Mouse (Mus musculus) layer of hippocampus, postnatal 14 days (tissue): Measurements from ENCODE around the gene Dnajc10. TPM values are rescaled to one million over a fixed set of nuclear protein-coding genes. Genes with fewer than 3 reads are reported as not detected.

ENCODE experiments used
- DNase-seq, 2 experiments: peaks; one replicate each; pipeline ENCODE4 v3.0.0; 2021 to 2022; ENCODE audit warnings: low spot score in 2 of 2, mixed read lengths in 1 of 2
- total RNA-seq, 2 experiments: library from RNA; stranded (reverse); gene quantifications; 2 replicates each; pipeline ENCODE4 v1.2.3; 2021

The Dnajc10 gene
- total RNA-seq, 2 experiments from 2014 or later, result 55.0 to 61.2 TPM

- no peak for DNase-seq
These were observed 13.8 kb downstream of the Dnajc10 start for GRCm38 (mm10) chr2:80328961-80329653.

- DNase-seq, result no peak
These were observed 25.3 kb downstream of the Dnajc10 start for GRCm38 (mm10) chr2:80340537-80340936.

GRCm38 (mm10) chr2:80354531-80354930 lies 39.3 kb downstream of the Dnajc10 start:
- no peak for DNase-seq

GRCm38 (mm10) chr2:80356656-80357231 lies 41.5 kb downstream of the Dnajc10 start:
- peak in 1 of 2 experiments; percentile 17 for DNase-seq

GRCm38 (mm10) chr2:80371458-80371857 lies 56.2 kb downstream of the Dnajc10 start:
- DNase-seq, result no peak

GRCm38 (mm10) chr2:80374892-80375291 lies 59.6 kb downstream of the Dnajc10 start:
- no peak for DNase-seq

- DNase-seq, result no peak
These were observed 64.6 kb downstream of the Dnajc10 start for GRCm38 (mm10) chr2:80379848-80380247.

GRCm38 (mm10) chr2:80384447-80384846 lies 69.2 kb downstream of the Dnajc10 start:
- no peak for DNase-seq

GRCm38 (mm10) chr2:80386255-80386654 lies 71.0 kb downstream of the Dnajc10 start:
- no peak for DNase-seq

- DNase-seq, result no peak
These were observed 72.4 kb downstream of the Dnajc10 start for GRCm38 (mm10) chr2:80387668-80388067.

- DNase-seq, result peak; percentile 30 to 77
These were observed 73.1 kb downstream of the Dnajc10 start for GRCm38 (mm10) chr2:80388341-80388740.

GRCm38 (mm10) chr2:80396057-80396456 lies 80.8 kb downstream of the Dnajc10 start:
- no peak for DNase-seq

GRCm38 (mm10) chr2:80396864-80397263 lies 81.6 kb downstream of the Dnajc10 start:
- DNase-seq, result no peak

- DNase-seq, result no peak
These were observed 83.4 kb downstream of the Dnajc10 start for GRCm38 (mm10) chr2:80398595-80399099.

Other genes with a start within 250 kb of the Dnajc10 start
- gene Pde1a, start 186.0 kb upstream of the Dnajc10 start, total RNA-seq, result 100 to 1,000 TPM; 138 to 143 TPM
- not detected for gene Prdx6b, start 23.0 kb upstream of the Dnajc10 start, total RNA-seq
- gene Frzb, start 132.2 kb downstream of the Dnajc10 start, total RNA-seq, result 10 to 100 TPM; 24.4 to 25.5 TPM